Mouse (Mus musculus): ENCODE data around the gene Tspan9.

- TF ChIP-seq POLR2A (IDR thresholded peaks at IDR 0.05; ENCODE audit: borderline replicate concordance, extremely low read depth, low read depth, low read length) = no peak
- no peak for TF ChIP-seq CTCF (IDR thresholded peaks at IDR 0.05; ENCODE audit: insufficient read depth, low read length)
These were observed 123.3 kb downstream of the Tspan9 start for GRCm38 (mm10) chr6:128020053-128020452.
